In genomic region chr12:77139718-77140117, GRCm38 (mm10) we compare ENCODE assay signal across 14 mouse cellular contexts.
DNase-seq lines count a peak whose midpoint lies in the region; ATAC-seq and TF ChIP-seq lines count a peak whose summit lies in the region.
"Had no signal": no experiment of that assay in that cellular context is flagged by ENCODE, and none has a peak within 500 bp of the region (broad histone marks: within the 10 kb centered on the region; RNA-seq: fewer than 3 reads in every experiment).

No protein-coding gene starts in this region.

- peak; percentile 59 for ATAC-seq in granulocyte monocyte progenitor cell, adult 5-6 weeks (replicated peaks; ENCODE audit: poor library complexity, severe bottlenecking)
- no peak for ATAC-seq in intestine, postnatal 0 days

- 0 out of 2 replicates have a peak overlapping the region, but pooled peaks have one; percentile 1 for H3K4me2 ChIP-seq in CH12.LX (ENCODE audit: insufficient read depth, low read depth, poor library complexity, severe bottlenecking)
- no peak overlapping the region for H3K4me2 ChIP-seq in intestine, postnatal 0 days (replicated peaks; ENCODE audit: low read depth)
- H3K4me2 ChIP-seq: hindbrain, embryonic 15.5 days had no signal

- TF ChIP-seq CTCF in CH12.LX (conservative IDR thresholded peaks at IDR 0.05 in 1 of 2, IDR thresholded peaks at IDR 0.05 in 1 of 2; ENCODE audit: low read depth in 2 of 2, low read length in 2 of 2) = no peak
- TF ChIP-seq CTCF in intestine, postnatal 0 days (IDR thresholded peaks at IDR 0.05; ENCODE audit: low read depth) = no peak

- TF ChIP-seq POLR2A in CH12.LX (IDR thresholded peaks at IDR 0.05; ENCODE audit: low read depth, low read length) = no peak

- peaks cover 39 to 86% of the 10 kb centered on the region in 2 experiments for H3K4me1 ChIP-seq in CH12.LX (ENCODE audit: control insufficient read depth in 1 of 2, insufficient read depth in 2 of 2)
- H3K4me1 ChIP-seq in intestine, postnatal 0 days (replicated peaks; ENCODE audit: control insufficient read depth, insufficient read depth, low read length) = no peaks in the 10 kb centered on the region
- H3K4me1 ChIP-seq: hindbrain, embryonic 15.5 days had no signal

- H3K4me3 ChIP-seq in CH12.LX (replicated peaks in 1 of 3; ENCODE audit: low read depth in 2 of 3, low read length in 2 of 3, poor library complexity in 1 of 3) = no peak overlapping the region
- H3K4me3 ChIP-seq in intestine, postnatal 0 days (ENCODE audit: low read depth, low read length) = no peak overlapping the region
- H3K4me3 ChIP-seq: heart, adult 2 months; hindbrain, embryonic 15.5 days had no signal

- dilution Hi-C loops in CH12.LX (cut with MboI; ENCODE audit: extremely low pct_ligation_motif_present, extremely low pct_unique_long_range_greater_than_20kb, low sequenced_read_pairs) = no loop called here

- no peaks in the 10 kb centered on the region for H3K79me2 ChIP-seq in CH12.LX (replicated peaks; ENCODE audit: control insufficient read depth, extremely low read depth, insufficient read depth, poor library complexity, severe bottlenecking)

- no peaks in the 10 kb centered on the region for H3K27me3 ChIP-seq in CH12.LX (replicated peaks)
- H3K27me3 ChIP-seq in intestine, postnatal 0 days (replicated peaks; ENCODE audit: control insufficient read depth, insufficient read depth, low read length) = 0 out of 2 replicates have a peak, but pooled peaks cover 9% of the 10 kb centered on the region
- H3K27me3 ChIP-seq: hindbrain, embryonic 15.5 days had no signal

- in situ Hi-C loops in CH12.LX (cut with MboI; ENCODE audit: low pct_ligation_motif_present, low pct_unique_long_range_greater_than_20kb, low sequenced_read_pairs) = loop anchor here (10.0 kb wide), 1 partner anchor 95 kb away; the partner anchor contains the start of gene Fut8

- H3K9ac ChIP-seq in CH12.LX (ENCODE audit: insufficient read depth, low read depth) = no peak overlapping the region
- H3K9ac ChIP-seq in intestine, postnatal 0 days (ENCODE audit: low read depth, low read length) = no peak overlapping the region
- H3K9ac ChIP-seq: hindbrain, embryonic 15.5 days; liver, embryonic 14.5 days had no signal

- H3K27ac ChIP-seq in CH12.LX (ENCODE audit: insufficient read depth, low read depth) = peak overlapping the region; percentile 71
- H3K27ac ChIP-seq in intestine, postnatal 0 days (ENCODE audit: low read depth, low read length) = no peak overlapping the region
- H3K27ac ChIP-seq: heart, adult 2 months; hindbrain, embryonic 15.5 days; liver, embryonic 14.5 days; stomach, postnatal 0 days had no signal

- WGBS in intestine, postnatal 0 days = 79% methylated on average over 2 of the region's 2 CpGs

- DNase-seq in kidney, adult 8-10 months = peak; percentile 62 to 70
- no peak for DNase-seq in kidney, adult 18-20 months
- no peak for DNase-seq in CH12.LX (ENCODE audit: extremely low read depth)
- peak; percentile 48 to 66 for DNase-seq in kidney, postnatal 36 days
- no peak for DNase-seq in layer of hippocampus, postnatal 14 days (ENCODE audit: low spot score in 2 of 2)
- DNase-seq: cerebellum, adult 11-12 months; right cerebral cortex, postnatal 4 days; thymus, postnatal 4 days had no signal

- no peak for TF ChIP-seq EP300 in CH12.LX (IDR thresholded peaks at IDR 0.05; ENCODE audit: low read length)

- H3K36me3 ChIP-seq in CH12.LX (replicated peaks in 1 of 2; ENCODE audit: control insufficient read depth in 1 of 2, insufficient read depth in 1 of 2, low read length in 1 of 2) = no peaks in the 10 kb centered on the region
- no peaks in the 10 kb centered on the region for H3K36me3 ChIP-seq in intestine, postnatal 0 days (ENCODE audit: control insufficient read depth, insufficient read depth)
- H3K36me3 ChIP-seq: hindbrain, embryonic 15.5 days had no signal

- no peak for TF ChIP-seq RAD21 in CH12.LX (IDR thresholded peaks at IDR 0.05; ENCODE audit: low read depth, low read length)

- no peaks in the 10 kb centered on the region for H3K9me3 ChIP-seq in CH12.LX (replicated peaks; ENCODE audit: low read length)
- H3K9me3 ChIP-seq in intestine, postnatal 0 days (ENCODE audit: control insufficient read depth) = no peaks in the 10 kb centered on the region
- H3K9me3 ChIP-seq: hindbrain, embryonic 15.5 days had no signal

TF ChIP-seq in CH12.LX, 34 proteins besides CTCF, POLR2A, EP300 and RAD21:
- TF ChIP-seq PAX5 (IDR thresholded peaks at IDR 0.05; ENCODE audit: low read length) (no peak), TCF12 (IDR thresholded peaks at IDR 0.05; ENCODE audit: low read depth, low read length) (peak; percentile 30; the same call in 1 of the 2 replicates), KAT2A (IDR thresholded peaks at IDR 0.05; ENCODE audit: insufficient replicate concordance, low read length) (no peak), BHLHE40 (IDR thresholded peaks at IDR 0.05; ENCODE audit: low read depth, low read length) (peak; percentile 53), ETS1 (conservative IDR thresholded peaks at IDR 0.05; ENCODE audit: low read depth, low read length) (0 out of 2 replicates have a peak, but pooled peaks have one; percentile 33), JUND (conservative IDR thresholded peaks at IDR 0.05; ENCODE audit: low read depth, low read length) (no peak), NRF1 (IDR thresholded peaks at IDR 0.05; ENCODE audit: low read depth, low read length) (no peak), E2F4 (IDR thresholded peaks at IDR 0.05; ENCODE audit: insufficient replicate concordance, low read depth, low read length) (no peak), IRF4 (IDR thresholded peaks at IDR 0.05; ENCODE audit: low read depth, low read length) (0 out of 2 replicates have a peak, but pooled peaks have one; percentile 28), POLR2AphosphoS2 (IDR thresholded peaks at IDR 0.05; ENCODE audit: low read depth, low read length) (no peak), RCOR1 (conservative IDR thresholded peaks at IDR 0.05; ENCODE audit: low read depth, low read length) (no peak), CHD2 (IDR thresholded peaks at IDR 0.05; ENCODE audit: low read length) (0 out of 2 replicates have a peak, but pooled peaks have one; percentile 13), MEF2A (IDR thresholded peaks at IDR 0.05; ENCODE audit: borderline replicate concordance, low read depth, low read length) (no peak), SMC3 (IDR thresholded peaks at IDR 0.05; ENCODE audit: low read depth, low read length) (no peak)

Comparison
In these comparisons a context has a peak if more than half of its experiments do, and no peak if none do; other contexts are left out.
1. DNase-seq: peak in kidney, adult 8-10 months (2 of 2) and kidney, postnatal 36 days (2 of 2); none in kidney, adult 18-20 months (single experiment), CH12.LX (single experiment) and layer of hippocampus, postnatal 14 days (0 of 2).